Mouse (Mus musculus): ENCODE results near the gene Erg28.

- no peak for TF ChIP-seq CTCF (IDR thresholded peaks at IDR 0.05; ENCODE audit: low read depth)
- TF ChIP-seq EP300 (optimal IDR thresholded peaks at IDR 0.05) = no peak
Measured at GRCm38 (mm10) chr12:85781606-85782005, 42.7 kb downstream of the Erg28 start.
